ENCODE assay signal across 21 mouse cellular contexts in the genomic region with DNA sequence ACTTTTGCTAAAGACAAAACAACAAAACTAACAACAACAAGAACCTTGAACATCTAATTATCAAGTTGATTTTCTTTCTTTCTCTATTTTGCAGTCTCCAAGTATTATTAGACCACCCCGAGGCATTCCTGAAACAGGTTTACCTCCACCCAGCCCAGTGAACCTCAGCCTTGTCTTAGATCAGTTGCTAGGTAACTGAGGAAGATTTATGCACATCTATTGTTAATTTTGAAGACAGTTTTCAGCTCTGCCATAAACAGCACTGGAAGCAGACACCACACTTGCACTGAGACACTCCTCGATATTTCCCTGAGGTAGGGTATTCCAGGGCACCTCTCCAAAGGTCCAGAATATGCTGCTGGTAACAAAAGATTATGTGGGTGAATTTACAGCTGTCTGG. TPM values are rescaled to one million over a fixed set of nuclear protein-coding genes. Genes with fewer than 3 reads are reported as not detected.
A peak's percentile ranks its signal among the peaks of the same experiment; 100 is the strongest.
DNase-seq lines count a peak whose midpoint lies in the region; ATAC-seq lines count a peak whose summit lies in the region.
"Had no signal": no experiment of that assay in that cellular context is flagged by ENCODE, and none has a peak within 500 bp of the region (broad histone marks: within the 10 kb centered on the region; RNA-seq: fewer than 3 reads in every experiment).

No protein-coding gene starts in this region.

- no peak overlapping the region for H3K4me3 ChIP-seq in forebrain, embryonic 14.5 days (ENCODE audit: low read depth, low read length)
- H3K4me3 ChIP-seq in forebrain, embryonic 10.5 days, result no peak overlapping the region
- no peak overlapping the region for H3K4me3 ChIP-seq in midbrain, embryonic 13.5 days (replicated peaks)
- H3K4me3 ChIP-seq in midbrain, embryonic 10.5 days, result no peak overlapping the region
- no peak overlapping the region for H3K4me3 ChIP-seq in hindbrain, embryonic 16.5 days (ENCODE audit: low read length)
- no peak overlapping the region for H3K4me3 ChIP-seq in neural tube, embryonic 15.5 days (replicated peaks)
- H3K4me3 ChIP-seq: embryonic facial prominence, embryonic 15.5 days; heart, embryonic 10.5 days; layer of hippocampus, adult 2 months; midbrain, embryonic 12.5 days had no signal

- no peak for ATAC-seq in forebrain, embryonic 14.5 days
- no peak for ATAC-seq in midbrain, embryonic 13.5 days
- ATAC-seq in hindbrain, embryonic 16.5 days, result peak; percentile 55; the same call in 1 of the 2 replicates
- peak; percentile 47; the same call in 1 of the 2 replicates for ATAC-seq in neural tube, embryonic 15.5 days (ENCODE audit: low FRiP score)
- ATAC-seq: intestine, embryonic 16.5 days; lung, postnatal 0 days had no signal

- 58% methylated on average over 2 of the region's 2 CpGs for WGBS in forebrain, embryonic 14.5 days
- 79% methylated on average over 2 of the region's 2 CpGs for WGBS in forebrain, embryonic 10.5 days
- 39% methylated on average over 2 of the region's 2 CpGs for WGBS in midbrain, embryonic 13.5 days
- 81% methylated on average over 2 of the region's 2 CpGs for WGBS in midbrain, embryonic 10.5 days
- 29% methylated on average over 2 of the region's 2 CpGs for WGBS in hindbrain, embryonic 16.5 days
- WGBS in neural tube, embryonic 15.5 days, result 10% methylated on average over 2 of the region's 2 CpGs

- H3K36me3 ChIP-seq in forebrain, embryonic 14.5 days (ENCODE audit: control insufficient read depth, insufficient read depth, low read length), result no peaks in the 10 kb centered on the region
- H3K36me3 ChIP-seq in forebrain, embryonic 10.5 days (replicated peaks), result no peaks in the 10 kb centered on the region
- H3K36me3 ChIP-seq in midbrain, embryonic 13.5 days, result no peaks in the 10 kb centered on the region
- no peaks in the 10 kb centered on the region for H3K36me3 ChIP-seq in midbrain, embryonic 10.5 days
- no peaks in the 10 kb centered on the region for H3K36me3 ChIP-seq in hindbrain, embryonic 16.5 days (ENCODE audit: control insufficient read depth, insufficient read depth, low read length)
- H3K36me3 ChIP-seq in neural tube, embryonic 15.5 days, result no peaks in the 10 kb centered on the region
- H3K36me3 ChIP-seq: embryonic facial prominence, embryonic 15.5 days; heart, embryonic 10.5 days; midbrain, embryonic 12.5 days had no signal

- H3K9me3 ChIP-seq in forebrain, embryonic 14.5 days (replicated peaks; ENCODE audit: control insufficient read depth, low read length), result no peaks in the 10 kb centered on the region
- no peaks in the 10 kb centered on the region for H3K9me3 ChIP-seq in forebrain, embryonic 10.5 days
- H3K9me3 ChIP-seq in midbrain, embryonic 13.5 days, result no peaks in the 10 kb centered on the region
- H3K9me3 ChIP-seq in midbrain, embryonic 10.5 days (replicated peaks), result no peaks in the 10 kb centered on the region
- no peaks in the 10 kb centered on the region for H3K9me3 ChIP-seq in hindbrain, embryonic 16.5 days (ENCODE audit: control insufficient read depth, low read length)
- H3K9me3 ChIP-seq in neural tube, embryonic 15.5 days (replicated peaks), result no peaks in the 10 kb centered on the region
- H3K9me3 ChIP-seq: embryonic facial prominence, embryonic 15.5 days; heart, embryonic 10.5 days; midbrain, embryonic 12.5 days had no signal

- peaks cover 6% of the 10 kb centered on the region; the same call in 1 of the 2 replicates for H3K4me1 ChIP-seq in forebrain, embryonic 14.5 days (ENCODE audit: control insufficient read depth, insufficient read depth, low read length)
- peaks cover 32% of the 10 kb centered on the region for H3K4me1 ChIP-seq in forebrain, embryonic 10.5 days
- peaks cover 31% of the 10 kb centered on the region for H3K4me1 ChIP-seq in midbrain, embryonic 13.5 days (replicated peaks)
- peaks cover 37% of the 10 kb centered on the region for H3K4me1 ChIP-seq in midbrain, embryonic 10.5 days
- peaks cover 17% of the 10 kb centered on the region for H3K4me1 ChIP-seq in hindbrain, embryonic 16.5 days (ENCODE audit: control insufficient read depth, insufficient read depth, low read depth, low read length)
- H3K4me1 ChIP-seq in neural tube, embryonic 15.5 days, result peaks cover 27% of the 10 kb centered on the region

- H3K9ac ChIP-seq in forebrain, embryonic 14.5 days (ENCODE audit: low read length), result no peak overlapping the region
- no peak overlapping the region for H3K9ac ChIP-seq in midbrain, embryonic 13.5 days (replicated peaks)
- no peak overlapping the region for H3K9ac ChIP-seq in hindbrain, embryonic 16.5 days (ENCODE audit: low read depth, low read length)
- no peak overlapping the region for H3K9ac ChIP-seq in neural tube, embryonic 15.5 days (replicated peaks)
- H3K9ac ChIP-seq: embryonic facial prominence, embryonic 15.5 days; midbrain, embryonic 12.5 days had no signal

- H3K4me2 ChIP-seq in forebrain, embryonic 14.5 days (ENCODE audit: low read length), result no peak overlapping the region
- H3K4me2 ChIP-seq in midbrain, embryonic 13.5 days (replicated peaks), result no peak overlapping the region
- no peak overlapping the region for H3K4me2 ChIP-seq in hindbrain, embryonic 16.5 days (ENCODE audit: low read length)
- no peak overlapping the region for H3K4me2 ChIP-seq in neural tube, embryonic 15.5 days
- H3K4me2 ChIP-seq: embryonic facial prominence, embryonic 15.5 days; midbrain, embryonic 12.5 days had no signal

- no peaks in the 10 kb centered on the region for H3K27me3 ChIP-seq in forebrain, embryonic 14.5 days (replicated peaks; ENCODE audit: control insufficient read depth, insufficient read depth, low read length)
- no peaks in the 10 kb centered on the region; the same call in 1 of the 2 replicates for H3K27me3 ChIP-seq in forebrain, embryonic 10.5 days (ENCODE audit: poor library complexity, severe bottlenecking)
- H3K27me3 ChIP-seq in midbrain, embryonic 13.5 days, result no peaks in the 10 kb centered on the region
- peaks cover 8% of the 10 kb centered on the region; the same call in 1 of the 2 replicates for H3K27me3 ChIP-seq in midbrain, embryonic 10.5 days (ENCODE audit: low read depth, poor library complexity, severe bottlenecking)
- no peaks in the 10 kb centered on the region for H3K27me3 ChIP-seq in hindbrain, embryonic 16.5 days (replicated peaks; ENCODE audit: control insufficient read depth, insufficient read depth, low read length)
- no peaks in the 10 kb centered on the region for H3K27me3 ChIP-seq in neural tube, embryonic 15.5 days (replicated peaks)
- H3K27me3 ChIP-seq: embryonic facial prominence, embryonic 15.5 days; midbrain, embryonic 12.5 days had no signal

- H3K27ac ChIP-seq in forebrain, embryonic 14.5 days (ENCODE audit: low read depth, low read length), result 0 out of 2 replicates have a peak overlapping the region, but pooled peaks have one; percentile 9
- no peak overlapping the region for H3K27ac ChIP-seq in forebrain, embryonic 10.5 days
- H3K27ac ChIP-seq in midbrain, embryonic 13.5 days, result peak overlapping the region; percentile 60; the same call in 1 of the 2 replicates
- H3K27ac ChIP-seq in midbrain, embryonic 10.5 days (replicated peaks), result no peak overlapping the region
- H3K27ac ChIP-seq in hindbrain, embryonic 16.5 days (ENCODE audit: low read depth, low read length), result peak overlapping the region; percentile 64; the same call in 1 of the 2 replicates
- peak overlapping the region; percentile 46; the same call in 1 of the 2 replicates for H3K27ac ChIP-seq in neural tube, embryonic 15.5 days (replicated peaks)
- H3K27ac ChIP-seq: embryonic facial prominence, embryonic 15.5 days; heart, embryonic 10.5 days; layer of hippocampus, adult 2 months; midbrain, embryonic 12.5 days had no signal

- DNase-seq in forebrain, embryonic 14.5 days (ENCODE audit: low spot score), result peak; percentile 31
- no peak for DNase-seq in forebrain, embryonic 10.5 days (ENCODE audit: extremely low spot score, low spot score)
- no peak for DNase-seq in midbrain, embryonic 10.5 days (ENCODE audit: low spot score)
- DNase-seq in c-Kit-positive CD71-positive TER-119-positive erythroid progenitor cells, embryonic 14.5 days (ENCODE audit: low spot score), result no peak
- DNase-seq: adrenal gland, postnatal 14 days; cerebellum, adult 9-11 months; gastrocnemius, postnatal 10 days; kidney, adult 9 months; kidney, postnatal 14 days; layer of hippocampus, postnatal 36 days; right cerebral cortex, postnatal 14 days; thymus, postnatal 25 days had no signal

RNA-seq across cellular contexts. Expression of gene Prickle2, which starts 18.4 kb away (rescaled TPM):
- polyA plus RNA-seq in forebrain, embryonic 14.5 days (2014; fragmentation: Nextera tagmentation; extraction: Ambion mirVana), result 5.5 and 7.8 TPM in 2 replicates
- polyA plus RNA-seq in forebrain, embryonic 10.5 days (2016; fragmentation: Nextera tagmentation; extraction: Ambion mirVana), result 2.3 and 2.6 TPM in 2 replicates
- polyA plus RNA-seq in midbrain, embryonic 13.5 days (2015; fragmentation: Nextera tagmentation; extraction: Ambion mirVana), result 12.3 and 13.1 TPM in 2 replicates
- 3.0 and 5.7 TPM in 2 replicates for polyA plus RNA-seq in midbrain, embryonic 10.5 days (2016; fragmentation: Nextera tagmentation; extraction: Ambion mirVana)
- polyA plus RNA-seq in hindbrain, embryonic 16.5 days (2015; fragmentation: Nextera tagmentation; extraction: Ambion mirVana), result 13.6 and 16.3 TPM in 2 replicates
- 15.8 and 17.0 TPM in 2 replicates for polyA plus RNA-seq in neural tube, embryonic 15.5 days (2015; fragmentation: Nextera tagmentation; extraction: Ambion mirVana)

Comparison
In these comparisons a context has a peak if more than half of its experiments do, and no peak if none do; other contexts are left out.
1. H3K27ac ChIP-seq: peak in forebrain, embryonic 14.5 days (single experiment), midbrain, embryonic 13.5 days (single experiment), hindbrain, embryonic 16.5 days (single experiment) and neural tube, embryonic 15.5 days (single experiment); none in forebrain, embryonic 10.5 days (single experiment) and midbrain, embryonic 10.5 days (single experiment).
2. ATAC-seq: peak in hindbrain, embryonic 16.5 days (single experiment) and neural tube, embryonic 15.5 days (single experiment); none in forebrain, embryonic 14.5 days (single experiment) and midbrain, embryonic 13.5 days (single experiment).